Mouse (Mus musculus) frontal cortex, postnatal 36 days (tissue): ENCODE measurements around the gene Gm45062.

Experiments
- DNase-seq, 2 experiments: peaks; one replicate each; pipeline ENCODE4 v3.0.0; 2022; ENCODE audit warnings: low spot score in 2 of 2

The Gm45062 gene

GRCm38 (mm10) chr6:8368198-8368864 lies 109.1 kb downstream of the Gm45062 start:
- DNase-seq, result no peak

GRCm38 (mm10) chr6:8370624-8371023 lies 111.4 kb downstream of the Gm45062 start:
- DNase-seq, result no peak

- no peak for DNase-seq
These were observed 113.8 kb downstream of the Gm45062 start for GRCm38 (mm10) chr6:8373051-8373450.

- no peak for DNase-seq
These were observed 114.6 kb downstream of the Gm45062 start for GRCm38 (mm10) chr6:8373851-8374250.

DNA sequence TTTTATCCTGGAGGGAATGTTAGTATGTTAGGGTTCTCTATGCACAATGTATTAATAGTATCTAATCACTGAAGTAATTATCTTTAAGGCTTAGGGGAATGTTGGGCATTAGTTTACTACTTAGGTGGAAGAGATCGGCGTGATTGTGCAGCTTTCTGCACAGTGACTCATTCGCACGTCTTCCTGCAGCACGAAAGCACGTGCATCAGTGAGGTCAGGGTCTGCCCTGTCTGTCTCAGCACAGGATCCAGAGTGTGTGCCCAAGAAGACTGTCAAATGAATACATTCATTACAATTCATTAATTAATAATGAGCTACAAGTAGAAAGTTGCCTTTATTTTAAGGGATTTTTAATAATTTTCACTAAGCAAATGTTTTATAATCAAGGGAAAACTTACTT lies 115.0 kb downstream of the Gm45062 start:
- DNase-seq, result no peak

- DNase-seq, result no peak
These were observed 115.5 kb downstream of the Gm45062 start for GRCm38 (mm10) chr6:8374712-8375111.

- DNase-seq, result no peak
These were observed 117.1 kb downstream of the Gm45062 start for GRCm38 (mm10) chr6:8376351-8376750.

DNA sequence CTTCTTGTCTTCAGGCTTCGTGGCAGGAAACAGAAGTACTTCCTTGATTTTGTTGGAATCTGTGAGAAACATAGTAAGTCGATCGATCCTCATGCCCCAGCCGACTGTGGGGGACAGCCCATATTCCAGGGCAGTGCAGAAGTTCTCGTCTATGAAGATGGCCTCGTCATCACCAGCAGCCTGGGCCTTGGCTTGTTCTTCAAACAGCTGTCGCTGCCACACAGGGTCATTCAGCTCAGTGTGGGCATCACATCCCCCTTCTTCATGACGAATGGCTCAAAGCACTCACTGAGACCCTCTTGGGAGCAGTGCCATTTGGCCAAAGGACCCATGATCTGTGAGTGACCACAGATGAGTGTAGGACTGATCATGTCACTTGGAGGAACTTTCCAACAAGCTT lies 118.4 kb downstream of the Gm45062 start:
- no peak for DNase-seq

GRCm38 (mm10) chr6:8389307-8389706 lies 130.1 kb downstream of the Gm45062 start:
- DNase-seq, result no peak

GRCm38 (mm10) chr6:8390296-8390695 lies 131.0 kb downstream of the Gm45062 start:
- no peak for DNase-seq

- no peak for DNase-seq
These were observed 131.7 kb downstream of the Gm45062 start for GRCm38 (mm10) chr6:8390935-8391334.

DNA sequence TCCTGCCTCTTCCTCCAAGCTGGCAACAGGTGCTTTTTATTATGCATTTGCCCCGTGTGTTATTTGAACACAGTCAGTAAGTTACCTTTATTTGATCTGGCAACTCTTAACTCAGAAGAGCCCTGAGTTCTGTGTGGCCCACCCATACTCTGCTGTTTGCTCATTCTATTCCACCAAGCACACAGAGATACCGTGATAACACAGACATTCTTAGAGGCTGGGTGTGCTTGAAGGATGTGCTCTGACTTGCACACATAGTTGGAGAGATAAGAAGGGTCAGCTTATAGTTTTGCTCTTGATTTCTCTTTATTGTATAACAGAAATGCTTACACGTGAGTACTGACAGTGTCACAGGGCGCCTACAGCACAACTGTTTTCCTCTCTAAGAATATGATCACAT lies 133.8 kb downstream of the Gm45062 start:
- DNase-seq, result no peak

- no peak for DNase-seq
These were observed 134.8 kb downstream of the Gm45062 start for GRCm38 (mm10) chr6:8394044-8394443.

DNA sequence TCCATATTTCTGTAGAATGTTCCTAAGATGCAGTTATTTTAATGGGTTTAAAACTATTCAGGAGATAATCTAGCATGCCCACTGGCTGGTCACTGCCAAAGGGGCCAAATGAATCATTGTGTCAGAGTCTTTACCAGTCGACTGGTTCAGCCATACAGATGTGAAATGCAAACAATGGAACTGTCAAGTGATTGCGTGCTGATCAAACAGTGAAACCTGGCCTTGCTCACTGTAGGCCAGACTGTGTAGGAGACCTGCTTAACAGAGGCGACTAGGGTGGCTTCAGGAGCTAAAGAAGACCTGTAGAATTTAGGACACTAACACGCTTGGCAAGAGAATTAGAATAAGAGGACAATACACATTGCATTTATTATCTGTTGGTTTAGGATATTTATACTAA lies 135.8 kb downstream of the Gm45062 start:
- no peak for DNase-seq

- DNase-seq, result no peak
These were observed 138.0 kb downstream of the Gm45062 start for GRCm38 (mm10) chr6:8397252-8397651.

- no peak for DNase-seq
These were observed 140.5 kb downstream of the Gm45062 start for GRCm38 (mm10) chr6:8399710-8400109.

DNA sequence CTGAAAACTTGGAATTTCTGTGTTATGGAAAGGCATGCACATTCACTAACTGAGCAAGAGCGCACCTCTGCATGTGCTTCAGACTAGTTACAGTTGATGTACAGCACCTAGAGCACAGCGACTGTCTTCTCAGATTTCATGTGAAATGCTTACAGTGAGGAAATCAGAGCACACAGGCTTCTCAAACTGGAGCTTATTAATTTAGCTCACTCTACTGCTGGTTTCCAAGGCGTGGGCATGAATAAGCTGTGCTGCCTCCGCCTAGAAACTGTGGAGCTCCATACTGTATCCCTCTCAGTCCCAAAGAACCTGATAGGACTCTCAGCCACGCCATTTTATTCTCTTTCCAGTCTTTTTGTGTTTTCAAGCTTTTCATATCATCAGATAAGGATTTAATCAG lies 143.9 kb downstream of the Gm45062 start:
- peak in 1 of 2 experiments; percentile 47 for DNase-seq

DNA sequence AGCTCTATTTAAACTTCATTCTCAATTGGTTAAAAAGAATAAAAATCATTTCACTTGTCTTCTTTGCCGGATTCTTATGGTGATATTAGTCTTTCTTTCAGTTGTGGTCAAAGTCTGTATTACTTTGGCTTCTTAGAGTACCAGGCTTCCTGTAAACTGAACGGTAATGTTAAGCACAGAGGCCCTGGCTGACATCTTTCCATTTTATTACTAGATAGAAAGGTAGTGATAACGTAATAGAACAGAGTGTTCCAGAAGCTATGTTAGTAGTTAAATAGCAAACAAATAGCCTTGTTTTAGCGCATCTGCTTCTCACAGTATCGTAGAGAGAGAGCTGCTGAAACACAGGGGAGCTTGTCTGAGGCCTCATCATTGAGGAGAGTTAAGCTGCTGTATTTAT lies 146.6 kb downstream of the Gm45062 start:
- no peak for DNase-seq

DNA sequence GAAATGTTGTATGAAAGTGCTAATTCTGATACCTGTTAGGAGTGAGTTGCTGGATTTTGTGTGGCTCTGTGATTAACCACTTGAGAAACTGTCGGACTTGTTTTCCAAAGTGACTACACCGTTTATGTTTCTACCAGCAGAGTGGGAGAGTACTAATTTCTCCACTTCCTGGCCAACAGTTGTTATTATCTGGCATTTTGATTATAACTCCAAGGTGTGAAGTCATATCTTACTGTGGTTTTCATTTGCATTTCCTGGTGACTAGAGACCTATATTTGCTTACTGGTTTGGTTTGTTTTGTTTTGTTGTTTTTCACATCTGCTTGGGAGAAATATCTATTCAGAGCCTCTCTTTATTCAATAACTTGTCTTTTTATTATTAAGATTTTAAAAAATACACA lies 149.1 kb downstream of the Gm45062 start:
- DNase-seq, result no peak

GRCm38 (mm10) chr6:8409865-8410264 lies 150.6 kb downstream of the Gm45062 start:
- no peak for DNase-seq

GRCm38 (mm10) chr6:8412845-8413598 lies 153.8 kb downstream of the Gm45062 start:
- peak; percentile 18 to 57 for DNase-seq

- peak; percentile 19 to 39 for DNase-seq
These were observed 154.8 kb downstream of the Gm45062 start for GRCm38 (mm10) chr6:8414020-8414419.

GRCm38 (mm10) chr6:8415823-8416222 lies 156.6 kb downstream of the Gm45062 start:
- no peak for DNase-seq
